Mouse (Mus musculus): ENCODE results near the gene E130308A19Rik.

DNA sequence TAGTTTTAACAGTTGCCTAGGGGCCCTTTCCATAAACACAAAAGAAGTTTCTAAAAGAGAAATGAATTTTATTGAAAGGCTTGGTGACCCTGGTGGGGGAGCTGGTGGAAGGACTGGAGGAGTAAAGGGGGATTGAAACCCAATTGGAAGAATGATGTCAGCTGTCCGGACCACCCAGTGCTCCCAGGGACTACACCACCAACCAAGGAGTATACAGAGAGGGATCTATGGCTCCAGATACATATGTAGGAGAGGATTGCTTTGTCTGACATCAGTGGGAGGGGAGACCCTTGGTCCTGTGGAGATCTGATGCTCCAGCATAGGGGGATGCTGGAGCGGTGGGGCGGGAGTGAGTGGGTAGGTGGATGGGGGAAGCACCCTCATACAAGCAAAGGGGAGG, 20.5 kb upstream of the E130308A19Rik start:
- TF ChIP-seq POLR2A (IDR thresholded peaks at IDR 0.05; ENCODE audit: borderline replicate concordance, low read depth, low read length) (no peak), CTCF (IDR thresholded peaks at IDR 0.05; ENCODE audit: low read depth, low read length) (no peak)

Measured in bone marrow macrophage, adult 2 months (primary cell).